Mouse (Mus musculus) retina, postnatal 7 days (tissue): Measurements from ENCODE around the gene Nrip3.

Experiments used
- DNase-seq: peaks from one replicate; pipeline ENCODE4 v3.0.0-alpha.2; 2012; ENCODE audit warnings: low read depth, low spot score

Gene Nrip3

DNA sequence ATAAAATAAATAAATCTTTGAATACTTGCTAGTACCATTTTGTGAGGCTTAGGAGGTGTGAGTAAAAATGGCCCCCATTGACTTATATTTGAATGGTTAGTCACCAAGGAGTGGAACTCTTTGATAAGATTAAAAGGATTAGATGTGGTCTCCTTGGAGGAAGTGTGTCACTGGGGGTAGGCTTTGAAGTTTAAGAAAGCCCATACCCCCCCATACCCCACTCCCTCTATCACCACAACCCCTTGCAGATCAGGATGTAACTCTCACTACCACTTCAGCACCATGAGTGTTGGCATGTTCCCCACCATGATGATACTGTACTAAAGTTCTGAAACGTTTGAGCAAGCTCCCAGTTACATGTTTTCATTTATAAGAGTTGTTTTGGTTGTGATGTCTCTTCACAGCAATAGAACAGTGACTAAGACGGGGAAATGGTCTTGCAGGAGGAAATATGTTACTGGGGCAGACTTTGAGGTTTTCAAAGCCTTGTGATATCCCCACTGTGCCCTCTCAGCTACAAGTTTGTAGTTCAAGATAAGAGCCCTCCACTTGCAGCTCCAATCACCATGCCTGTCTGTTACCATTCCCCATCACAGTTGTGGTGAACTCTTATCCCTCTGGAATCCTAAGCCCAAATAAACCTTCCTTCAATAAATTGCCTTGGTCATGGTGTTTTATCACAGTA is 13.0 kb downstream of the Nrip3 start:
- no peak for DNase-seq

DNA sequence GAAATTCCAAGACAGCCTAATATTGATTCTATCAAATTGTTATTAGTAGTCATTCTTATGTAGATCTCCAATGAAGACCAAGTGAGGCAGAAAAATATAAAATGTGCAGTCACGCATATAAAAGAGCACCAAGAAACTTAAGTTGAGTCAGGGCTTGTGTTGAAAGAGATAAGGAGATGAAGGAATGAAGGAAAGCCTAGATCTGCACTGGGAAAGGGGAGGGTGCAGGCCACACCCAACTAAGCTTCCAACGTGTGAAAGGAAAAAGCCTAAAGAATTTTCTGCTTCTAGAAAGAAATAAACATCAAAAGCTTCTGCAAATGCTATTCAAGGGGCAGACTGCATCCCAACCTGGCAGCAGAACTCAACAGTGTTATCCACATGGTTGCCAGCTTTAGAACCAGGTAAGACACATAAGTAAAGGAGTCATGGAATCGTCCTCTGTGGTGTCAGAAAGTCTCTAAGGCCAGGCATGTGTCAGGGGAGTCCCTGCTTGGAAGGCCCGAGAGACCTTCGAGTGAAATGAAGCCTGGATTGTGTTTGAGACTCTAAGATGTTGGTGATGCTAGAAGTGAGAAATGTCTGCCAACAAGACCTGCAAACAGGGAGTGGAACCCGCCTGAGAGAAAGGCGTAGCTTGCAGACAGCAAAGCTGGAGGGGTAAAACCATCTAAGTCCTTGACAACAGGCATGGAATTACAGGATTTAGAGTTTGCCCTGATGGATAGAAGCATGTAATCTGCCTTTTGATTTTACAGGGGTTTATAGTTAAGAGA is 14.1 kb downstream of the Nrip3 start:
- no peak for DNase-seq

DNA sequence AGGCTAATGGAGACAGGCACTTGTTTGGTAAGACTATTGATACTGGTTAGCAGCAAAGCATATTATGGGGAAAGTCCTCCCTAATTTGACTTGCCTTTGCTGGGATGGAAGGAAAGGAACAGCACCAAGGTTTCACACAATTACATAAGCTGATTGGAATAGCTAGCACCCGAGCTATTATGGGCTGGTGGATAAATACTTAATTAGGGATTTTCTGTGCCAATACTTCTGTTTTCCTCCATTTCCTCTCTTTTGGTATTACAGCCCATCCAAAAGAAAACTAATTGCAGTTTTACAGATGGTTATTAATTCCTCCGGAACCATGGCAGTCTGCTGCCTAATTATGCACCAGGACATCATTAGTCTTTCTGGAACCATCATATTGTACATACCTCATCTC is 17.8 kb downstream of the Nrip3 start:
- DNase-seq: no peak

- DNase-seq: no peak
These were observed 25.5 kb downstream of the Nrip3 start for GRCm38 (mm10) chr7:109756291-109756690.

- no peak for DNase-seq
These were observed 27.8 kb downstream of the Nrip3 start for GRCm38 (mm10) chr7:109754034-109754433.

DNA sequence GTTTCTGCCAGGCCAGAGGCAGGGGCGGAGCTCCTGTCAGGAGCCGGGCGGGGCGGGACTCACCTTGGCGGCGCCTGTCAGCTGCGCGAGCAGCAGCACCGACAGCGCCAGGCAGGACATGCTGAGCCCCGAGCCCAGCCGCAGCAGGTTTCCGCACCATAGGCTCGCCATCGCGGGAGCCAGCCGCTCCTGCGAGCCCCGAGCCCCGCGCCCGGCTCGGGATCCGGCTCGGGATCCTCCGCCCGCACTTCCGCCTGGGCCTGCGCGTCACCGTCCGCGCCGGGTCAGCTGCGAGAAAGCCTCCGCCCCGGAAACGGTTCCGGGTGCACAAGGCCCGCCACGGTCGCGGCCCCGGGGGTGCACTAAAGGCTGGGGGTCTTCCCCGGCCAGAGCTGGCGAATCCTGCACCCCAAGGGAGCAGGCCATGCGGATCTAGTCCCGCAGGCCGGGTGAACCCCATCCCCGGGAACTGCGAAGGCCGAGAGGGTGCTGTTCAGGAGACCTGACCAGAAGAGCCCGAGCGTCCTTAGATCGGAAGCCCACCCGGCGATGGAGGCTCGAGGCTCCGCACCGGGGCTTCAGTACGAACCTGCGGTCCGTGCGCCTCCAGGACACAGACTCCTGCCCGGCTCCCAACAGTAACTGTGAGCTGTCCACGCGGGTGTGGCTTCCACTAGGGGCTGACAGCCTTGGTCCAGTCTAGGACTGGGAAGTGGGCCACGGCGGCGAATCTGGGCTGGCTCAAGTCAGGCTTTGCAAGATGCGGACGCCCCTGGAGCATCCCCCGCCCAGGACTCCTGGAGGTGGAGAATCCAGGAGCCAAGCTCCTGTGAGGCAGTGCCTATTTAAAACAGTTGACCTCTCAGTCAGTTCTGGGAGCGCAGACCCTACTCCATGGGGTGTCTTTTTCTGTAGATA is 29.6 kb downstream of the Nrip3 start, which contains the start of gene Tmem9b:
Tmem9b (minus strand) TSS at position 868 of the 918 bp plus-strand sequence.
- peak; percentile 56 for DNase-seq

DNA sequence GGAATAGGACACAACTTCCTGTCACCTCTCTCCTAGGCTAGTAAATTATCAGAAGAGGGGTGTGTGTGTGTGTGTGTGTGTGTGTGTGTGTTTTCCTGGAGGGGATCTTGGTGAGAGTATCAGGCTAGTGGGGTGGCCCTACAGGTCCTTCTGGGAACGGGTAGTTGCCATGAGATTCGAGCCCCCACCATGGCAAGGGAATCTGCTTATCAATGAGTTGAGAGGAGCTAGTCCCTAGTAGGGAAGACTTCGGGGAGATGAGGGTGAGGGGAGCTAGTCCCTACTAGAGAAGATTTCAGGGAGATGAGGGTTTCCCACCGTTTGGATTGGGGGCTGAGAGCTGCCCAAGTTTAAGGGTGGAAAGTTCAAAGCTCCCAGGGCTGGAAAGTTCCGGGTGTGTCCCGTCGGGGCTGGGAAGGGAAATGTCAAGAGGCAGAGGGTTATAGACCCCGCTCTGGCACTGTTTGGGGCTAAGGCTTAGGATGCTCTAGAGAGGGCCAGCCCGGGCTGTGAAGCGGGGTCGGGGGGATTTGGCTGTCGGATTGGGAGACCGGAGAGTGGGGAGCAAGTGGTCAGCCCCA is 30.3 kb downstream of the Nrip3 start:
- no peak for DNase-seq

DNA sequence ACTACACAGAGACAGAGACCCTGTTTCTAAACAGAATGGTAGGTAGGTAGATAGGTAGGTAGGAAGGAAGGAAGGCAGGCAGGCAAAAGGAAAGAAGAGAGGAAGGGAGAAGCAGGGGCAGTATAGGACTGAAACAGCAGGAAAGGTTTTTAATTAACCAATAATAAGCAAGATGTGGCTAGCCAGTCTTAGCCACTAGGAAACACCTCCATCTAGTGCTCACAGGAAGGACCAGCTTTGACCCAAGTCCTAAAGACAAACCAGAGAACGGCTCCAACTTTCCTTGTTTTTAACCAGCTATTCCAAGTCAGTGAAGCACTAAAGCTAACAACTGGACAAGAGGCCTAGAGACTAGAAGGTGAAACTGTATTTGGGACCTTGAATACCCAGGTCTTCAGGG is 34.1 kb downstream of the Nrip3 start:
- DNase-seq: no peak

DNA sequence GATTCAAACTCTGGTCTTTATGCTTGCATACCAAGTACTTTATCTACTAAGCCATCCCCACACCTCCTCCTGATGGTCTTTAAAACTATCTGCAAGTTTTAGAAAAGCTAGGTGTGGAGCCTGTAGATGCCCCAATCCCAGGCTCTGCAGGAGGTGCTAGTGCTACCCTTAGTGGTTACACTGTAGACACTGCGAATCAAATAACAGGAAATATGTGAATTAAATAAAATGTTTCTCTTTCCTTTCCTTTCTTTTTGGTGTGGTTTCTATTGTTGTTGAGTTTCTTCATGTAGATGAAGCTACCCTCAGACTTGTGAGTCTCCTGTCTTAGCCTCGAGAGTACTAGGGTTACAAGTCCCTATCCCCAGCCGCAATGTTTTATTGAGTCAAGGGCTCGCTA is 40.1 kb downstream of the Nrip3 start:
- DNase-seq: no peak

GRCm38 (mm10) chr7:109741060-109741459 is 40.8 kb downstream of the Nrip3 start:
- no peak for DNase-seq

DNA sequence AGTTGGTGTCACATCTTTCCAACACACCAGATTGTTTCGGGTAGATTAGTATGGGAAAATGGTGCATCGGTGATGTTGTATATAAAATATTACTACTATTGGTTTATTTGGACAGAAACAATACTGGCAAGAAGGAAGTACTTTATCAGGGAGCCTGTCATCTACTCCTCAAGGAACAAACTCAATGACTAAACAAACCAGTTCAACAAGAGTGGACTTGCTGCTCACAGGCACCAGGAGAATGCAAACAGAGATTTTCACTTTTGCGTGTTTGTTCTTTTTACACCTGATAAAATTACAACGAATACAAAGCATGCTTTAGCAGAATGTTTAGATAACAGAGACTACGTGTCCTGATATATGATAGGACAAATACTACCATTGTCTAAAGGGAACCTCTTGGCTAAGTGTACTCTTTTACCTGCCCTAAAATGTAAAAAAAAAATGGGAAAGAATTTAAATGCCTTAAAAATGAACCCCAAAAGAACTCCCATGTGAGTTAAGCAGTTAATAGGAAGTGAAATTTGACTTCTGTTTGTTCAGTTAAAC is 41.9 kb downstream of the Nrip3 start:
- no peak for DNase-seq

DNA sequence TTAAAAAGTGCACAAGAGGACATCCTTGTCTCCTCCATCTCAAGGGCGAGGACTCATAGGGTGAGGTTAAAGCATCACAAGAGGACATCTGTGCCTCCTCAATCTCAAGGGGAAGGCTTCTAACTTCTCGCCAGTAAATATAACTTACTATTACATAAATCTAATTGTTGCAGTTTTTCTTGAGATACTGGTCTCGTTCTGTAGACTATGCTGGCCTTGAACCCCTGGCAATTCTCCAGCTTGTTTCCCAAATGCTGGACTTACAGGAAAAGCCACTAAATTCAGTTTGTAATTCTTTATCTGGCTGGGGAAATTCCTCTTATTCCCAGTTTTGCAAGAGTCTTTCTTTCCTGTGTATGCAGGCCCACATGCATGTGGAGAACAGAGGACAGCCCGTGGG is 47.0 kb downstream of the Nrip3 start:
- DNase-seq: no peak

DNA sequence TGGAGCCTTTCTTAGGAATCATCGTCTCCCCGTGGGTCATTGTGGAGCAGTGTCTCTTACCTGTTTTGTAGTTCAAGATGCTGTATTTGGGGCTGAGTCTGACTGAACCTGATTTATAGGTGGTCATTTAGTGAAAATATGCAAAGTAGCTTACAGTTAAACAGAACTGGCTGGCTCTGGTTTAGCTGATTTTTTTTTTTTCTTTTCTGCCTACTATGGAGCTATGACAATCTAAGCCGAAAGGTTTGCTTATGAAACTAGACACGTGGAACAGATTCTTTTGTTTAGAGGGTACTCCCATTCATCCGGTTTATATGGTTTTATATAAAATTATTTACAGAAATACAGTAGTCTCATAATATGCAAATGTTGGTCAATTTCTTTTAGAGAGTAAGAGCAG is 50.2 kb downstream of the Nrip3 start, which contains the start of gene Ascl3:
Ascl3 (minus strand) TSS at position 101 of the 400 bp plus-strand sequence.
- DNase-seq: no peak

GRCm38 (mm10) chr7:109723697-109724096 is 58.1 kb downstream of the Nrip3 start, which contains the start of gene BC051019:
BC051019 (minus strand) TSS chr7:109723850.
- DNase-seq: no peak

DNA sequence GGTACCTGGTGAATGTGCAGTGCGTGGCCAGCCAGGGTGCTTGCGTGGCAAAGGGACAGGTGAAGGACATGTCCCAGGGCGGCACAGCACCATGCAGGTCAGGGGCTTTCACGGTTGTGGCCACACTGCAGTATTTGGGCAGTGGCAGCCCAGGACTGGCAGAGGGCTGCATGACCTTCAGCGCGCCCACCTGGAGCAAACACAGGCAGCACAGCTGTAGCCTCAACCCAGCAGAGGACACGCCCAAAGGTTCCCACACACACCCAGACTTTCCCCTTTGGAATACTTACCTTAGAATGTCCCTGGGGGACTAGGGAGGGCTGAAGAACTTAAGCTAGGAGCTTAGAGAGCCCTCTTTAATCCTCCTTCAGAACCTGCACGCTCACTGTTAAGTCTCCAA is 58.7 kb downstream of the Nrip3 start:
- no peak for DNase-seq

GRCm38 (mm10) chr7:109722618-109723017 is 59.2 kb downstream of the Nrip3 start:
- DNase-seq: no peak

GRCm38 (mm10) chr7:109719286-109719685 is 62.5 kb downstream of the Nrip3 start:
- DNase-seq: no peak

DNA sequence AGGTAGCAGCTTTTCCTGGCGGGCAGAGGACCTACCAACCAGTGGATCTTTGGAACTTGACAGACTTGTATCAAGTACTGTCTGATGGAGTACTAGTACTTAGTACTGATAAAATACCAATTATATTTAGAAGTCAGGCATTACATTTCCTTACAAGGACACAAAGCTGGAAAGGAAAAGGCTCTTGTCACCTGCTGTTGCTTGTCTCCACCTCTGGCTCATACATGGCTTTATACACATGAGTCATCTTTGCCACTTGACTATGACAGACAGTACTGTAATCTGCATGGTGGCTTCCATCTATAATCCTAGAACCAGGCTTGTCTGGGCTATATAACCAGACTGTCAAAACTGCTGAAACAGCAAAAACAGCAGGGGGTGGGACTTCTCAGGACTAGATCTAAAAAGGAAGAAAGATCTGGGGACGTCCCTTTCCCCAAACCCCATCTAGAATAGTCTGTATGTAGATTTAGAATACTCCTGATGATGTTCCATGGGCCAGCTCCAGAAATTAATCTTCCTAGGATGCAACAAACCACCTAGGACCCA is 68.3 kb downstream of the Nrip3 start:
- DNase-seq: no peak

GRCm38 (mm10) chr7:109712198-109712597 is 69.6 kb downstream of the Nrip3 start:
- DNase-seq: no peak

- no peak for DNase-seq
These were observed 71.8 kb downstream of the Nrip3 start for GRCm38 (mm10) chr7:109710069-109710468.

DNA sequence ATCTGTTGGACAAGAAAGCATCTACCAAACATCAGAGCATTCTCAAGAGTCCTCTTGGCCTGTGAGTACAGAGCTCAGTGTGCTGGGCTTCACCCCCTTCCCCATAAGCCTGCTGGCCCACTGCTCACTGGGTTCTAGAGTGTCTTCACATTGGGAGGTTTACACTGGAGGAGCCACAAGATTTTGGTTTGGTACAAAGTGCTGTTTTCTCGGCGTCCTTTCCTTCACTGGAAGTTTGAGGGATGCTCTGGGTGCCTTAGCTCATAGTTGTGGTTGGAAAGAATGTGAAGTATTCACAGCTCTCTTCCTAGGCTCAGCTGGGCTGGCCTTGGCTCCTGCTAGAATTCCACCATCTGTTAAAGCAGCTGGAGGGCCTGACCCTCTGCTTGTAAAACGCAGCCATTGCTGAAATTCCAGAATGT is 72.9 kb downstream of the Nrip3 start:
- no peak for DNase-seq
